Mouse (Mus musculus) E14TG2a.4 (cell line): ENCODE measurements at regions not wholly inside any gene's neighbourhood (a gene's known extent, or its start where the extent isn't known, plus 50 kb on each side); places are given as distances from the start of the nearest gene placed in this dataset.

Source experiments
- H3K27me3 ChIP-seq: 2 replicates; pipeline ENCODE4 v1.6.1; 2014; ENCODE audit warnings: low read length, control low read depth; ENCODE audit not compliant: insufficient read depth
- H3K36me3 ChIP-seq: 2 replicates; pipeline ENCODE4 v1.6.1; 2014; ENCODE audit warnings: low read length, control low read depth; ENCODE audit not compliant: insufficient read depth
- H3K4me1 ChIP-seq: replicated peaks from 2 replicates; pipeline ENCODE4 v1.6.1; 2014; ENCODE audit warnings: low read depth, low read length, control low read depth
- H3K4me3 ChIP-seq: replicated peaks from 2 replicates; pipeline ENCODE4 v1.5.1; 2014; ENCODE audit warnings: mild to moderate bottlenecking, low read length
- H3K9me3 ChIP-seq: 2 replicates; pipeline ENCODE4 v1.6.1; 2014; ENCODE audit warnings: low read length, control low read depth
- CTCF ChIP-seq: conservative IDR thresholded peaks from 2 replicates; pipeline ENCODE4 v1.5.1; 2014; ENCODE audit warnings: low read length
- NANOG ChIP-seq: IDR thresholded peaks from 2 replicates; pipeline ENCODE4 v1.6.1; 2014; ENCODE audit warnings: borderline replicate concordance, low read length, mixed read lengths
- POU5F1 ChIP-seq: IDR thresholded peaks from 2 replicates; pipeline ENCODE4 v1.6.1; 2014; ENCODE audit warnings: low read length, borderline replicate concordance

DNA sequence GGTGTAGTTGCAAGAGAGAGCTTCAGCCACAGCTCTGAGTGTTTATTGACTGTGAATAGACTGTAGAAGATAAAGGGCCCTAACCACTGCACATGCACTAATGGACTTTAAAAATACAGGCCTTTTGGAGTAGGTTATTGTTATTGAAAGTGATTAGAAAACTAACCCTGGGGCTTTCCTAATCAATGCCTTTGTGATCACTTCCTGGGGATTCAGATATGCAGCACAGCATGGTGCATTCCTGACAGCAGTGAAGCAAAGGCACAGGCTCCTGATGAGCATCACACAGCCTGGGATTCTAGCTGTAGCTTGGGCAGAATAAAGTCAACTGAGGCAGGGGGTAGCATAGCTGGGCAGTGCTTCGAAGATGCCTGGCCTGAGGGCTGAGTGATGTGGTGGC lies 87.3 kb downstream of the Gm11077 start:
- TF ChIP-seq POU5F1 (no peak), NANOG (peak; percentile 89)
- H3K27me3 ChIP-seq: peaks cover 35% of the 10 kb centered on the region
- H3K9me3 ChIP-seq: peaks cover 14% of the 10 kb centered on the region
- no peaks in the 10 kb centered on the region for H3K36me3 ChIP-seq
- peaks cover 15% of the 10 kb centered on the region for H3K4me1 ChIP-seq
- H3K4me3 ChIP-seq: no peak overlapping the region

DNA sequence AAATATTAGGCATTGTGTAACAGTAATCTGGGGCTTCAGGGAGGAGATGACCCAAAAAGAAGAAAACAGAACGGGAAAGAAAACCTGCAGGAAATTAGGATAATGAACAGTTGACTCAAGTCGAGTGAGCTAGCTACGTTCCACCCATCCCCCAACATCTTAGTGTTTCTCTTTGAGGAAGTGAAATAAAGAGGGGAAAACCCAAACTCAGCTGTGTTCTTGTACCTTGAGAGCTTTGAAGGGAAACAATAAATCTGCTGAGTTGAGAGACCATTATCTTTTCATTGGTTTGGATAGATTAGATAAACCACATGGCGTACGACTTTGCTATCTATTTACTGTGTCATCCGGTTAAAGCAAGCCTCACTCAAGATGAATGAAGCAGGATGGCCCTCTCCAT lies 87.7 kb downstream of the Gm11077 start:
- H3K36me3 ChIP-seq: no peaks in the 10 kb centered on the region
- no peak for TF ChIP-seq POU5F1
- no peak for TF ChIP-seq CTCF
- no peak for TF ChIP-seq NANOG
- peaks cover 34% of the 10 kb centered on the region for H3K27me3 ChIP-seq
- H3K4me1 ChIP-seq: peaks cover 15% of the 10 kb centered on the region
- no peak overlapping the region for H3K4me3 ChIP-seq
- H3K9me3 ChIP-seq: peaks cover 14% of the 10 kb centered on the region

DNA sequence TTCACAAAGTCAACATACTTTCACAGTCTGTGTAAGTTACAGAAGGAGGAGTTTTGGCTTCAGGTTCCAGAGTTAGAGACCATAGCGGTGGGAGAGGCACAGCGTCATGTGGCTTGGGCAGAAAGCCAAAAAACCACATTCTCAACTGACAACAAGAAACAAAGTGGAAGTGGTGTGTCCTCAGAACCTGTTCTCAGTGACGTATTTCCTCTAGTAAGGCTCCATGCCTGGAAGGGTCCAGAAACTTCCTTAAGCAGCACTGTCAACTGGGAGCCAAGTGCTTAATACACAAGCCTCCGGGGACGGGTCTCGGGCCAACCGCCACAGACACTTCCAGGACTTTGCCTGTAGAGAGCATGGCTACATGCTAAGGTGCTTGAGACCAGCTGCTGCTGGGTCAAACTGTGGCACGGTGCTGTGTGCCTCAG lies 90.4 kb downstream of the Gm11077 start:
- Histone ChIP-seq H3K4me1 (peaks cover 15% of the 10 kb centered on the region), H3K4me3 (no peak overlapping the region), H3K36me3 (no peaks in the 10 kb centered on the region), H3K9me3 (peaks cover 14% of the 10 kb centered on the region), H3K27me3 (peaks cover 22% of the 10 kb centered on the region)
- no peak for TF ChIP-seq POU5F1
- TF ChIP-seq NANOG: no peak
- TF ChIP-seq CTCF: no peak

DNA sequence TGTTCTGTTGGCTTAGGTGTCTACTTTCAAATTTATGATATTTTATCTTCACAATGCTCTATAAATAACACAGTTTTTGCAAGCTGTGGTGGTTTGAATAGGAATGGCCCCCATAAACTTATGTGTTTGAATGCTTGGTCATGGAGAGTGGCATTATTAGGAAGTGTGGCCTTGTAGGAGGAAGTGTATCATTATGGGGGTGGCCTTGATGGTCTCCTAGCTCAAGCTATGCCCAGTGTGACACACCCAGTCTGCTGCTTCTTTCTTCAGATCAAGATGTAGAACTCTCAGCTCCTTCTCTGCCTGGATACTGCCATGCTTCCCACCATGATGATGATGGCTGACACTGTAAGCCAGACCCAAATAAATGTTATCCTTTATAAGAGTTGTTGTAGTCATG lies 97.4 kb downstream of the Gm11077 start:
- Histone ChIP-seq H3K27me3 (no peaks in the 10 kb centered on the region), H3K4me3 (no peak overlapping the region), H3K4me1 (no peaks in the 10 kb centered on the region), H3K9me3 (no peaks in the 10 kb centered on the region), H3K36me3 (no peaks in the 10 kb centered on the region)
- TF ChIP-seq CTCF (no peak), NANOG (no peak), POU5F1 (no peak)

DNA sequence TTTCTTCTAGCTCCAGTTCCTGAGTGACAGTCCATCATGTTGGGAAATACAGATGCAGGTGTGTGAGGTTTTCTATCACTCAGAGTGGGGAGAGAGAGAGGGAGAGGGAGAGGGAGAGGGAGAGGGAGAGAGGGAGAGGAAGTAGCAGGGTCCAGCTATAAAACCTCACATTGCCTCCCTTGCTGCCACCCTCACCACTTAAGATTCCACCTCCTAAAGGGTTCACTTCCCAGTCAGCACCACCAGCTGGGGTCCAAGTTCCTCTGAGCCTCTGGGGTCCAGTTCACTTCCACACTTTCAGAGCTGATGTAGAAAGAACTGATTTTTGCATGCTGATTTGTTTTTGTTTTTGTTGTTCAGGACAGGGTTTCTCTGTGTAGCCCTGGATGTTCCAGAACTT lies 98.6 kb downstream of the Gm11077 start:
- Histone ChIP-seq H3K27me3 (no peaks in the 10 kb centered on the region), H3K36me3 (no peaks in the 10 kb centered on the region), H3K4me3 (no peak overlapping the region), H3K4me1 (no peaks in the 10 kb centered on the region), H3K9me3 (no peaks in the 10 kb centered on the region)
- no peak for TF ChIP-seq POU5F1
- no peak for TF ChIP-seq NANOG
- no peak for TF ChIP-seq CTCF

DNA sequence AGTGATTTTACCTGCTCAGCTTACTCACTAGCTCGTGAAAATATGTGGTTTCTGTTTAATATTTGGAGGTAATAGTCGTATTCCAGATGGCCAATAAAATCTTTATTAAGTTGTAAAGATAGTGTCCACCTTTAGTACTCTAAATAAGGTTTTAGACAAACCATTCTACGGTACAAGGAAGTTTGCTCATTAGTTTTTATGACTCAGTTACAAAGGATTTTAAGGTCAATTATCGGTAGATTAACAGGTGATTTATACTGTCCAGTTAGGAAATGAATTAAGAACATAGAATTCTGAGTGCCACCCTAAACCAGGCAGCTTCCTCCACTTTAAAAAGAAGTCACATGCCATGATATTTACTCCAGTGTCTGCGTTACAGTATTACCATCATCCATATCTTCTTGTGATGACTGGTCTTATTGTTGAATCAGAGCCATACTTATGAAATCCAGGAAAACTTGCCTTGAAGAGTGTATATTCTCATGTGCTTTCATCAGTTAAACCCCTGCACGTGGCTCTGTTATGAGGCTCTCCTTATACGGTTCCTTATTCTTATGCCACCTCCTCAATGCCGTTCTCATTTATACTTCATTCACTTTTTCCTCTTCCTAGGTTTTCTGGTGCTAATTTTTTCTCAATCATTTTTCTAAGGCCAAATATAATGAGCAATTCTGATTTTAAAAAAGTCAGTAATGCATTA lies 114.4 kb downstream of the Gm11077 start:
- Histone ChIP-seq H3K4me1 (no peaks in the 10 kb centered on the region), H3K4me3 (no peak overlapping the region), H3K27me3 (no peaks in the 10 kb centered on the region), H3K9me3 (no peaks in the 10 kb centered on the region), H3K36me3 (no peaks in the 10 kb centered on the region)
- no peak for TF ChIP-seq NANOG
- TF ChIP-seq POU5F1: no peak
- no peak for TF ChIP-seq CTCF

DNA sequence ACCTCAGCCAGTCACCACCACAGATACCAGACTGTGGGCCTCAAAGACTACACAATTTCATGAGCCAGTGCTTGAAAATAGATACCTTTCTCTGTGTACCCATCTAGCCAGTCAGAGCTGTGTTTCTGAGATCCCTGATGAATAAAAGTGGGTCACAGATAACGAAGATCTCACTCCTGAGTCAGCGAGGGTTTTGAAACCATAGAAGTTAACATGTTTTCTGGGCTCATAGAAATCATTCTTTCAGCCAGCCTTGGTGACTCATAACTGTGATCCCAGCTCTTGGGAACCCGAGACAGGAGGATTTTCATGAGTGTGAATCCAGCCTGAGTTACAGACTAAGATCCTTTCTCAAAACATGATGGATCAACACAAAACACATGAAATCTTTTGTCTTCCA lies 118.1 kb downstream of the Gm11077 start:
- H3K36me3 ChIP-seq: no peaks in the 10 kb centered on the region
- TF ChIP-seq NANOG: no peak
- TF ChIP-seq POU5F1: no peak
- TF ChIP-seq CTCF: no peak
- no peaks in the 10 kb centered on the region for H3K9me3 ChIP-seq
- 0 out of 2 replicates have a peak, but pooled peaks cover 2% of the 10 kb centered on the region for H3K27me3 ChIP-seq
- no peak overlapping the region for H3K4me3 ChIP-seq
- H3K4me1 ChIP-seq: no peaks in the 10 kb centered on the region

DNA sequence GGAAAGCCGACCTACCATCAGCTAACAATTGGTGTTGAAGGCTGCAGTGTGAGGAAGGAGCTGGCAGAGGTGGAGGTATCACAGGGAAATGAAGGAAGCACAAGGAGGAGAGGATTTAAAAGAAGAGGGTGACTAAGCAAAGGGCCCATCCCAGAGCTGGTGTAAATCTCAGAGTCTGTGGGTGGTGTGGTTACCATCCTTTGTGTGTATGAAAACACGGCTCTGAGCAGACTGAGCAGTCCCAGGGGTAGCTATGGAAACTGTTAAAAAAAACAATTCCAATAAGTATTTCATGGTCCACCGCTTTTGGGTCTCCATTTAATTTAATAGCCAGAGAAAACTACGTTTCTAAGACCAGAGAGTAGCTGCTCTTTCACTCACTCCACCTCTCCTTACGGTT lies 123.3 kb downstream of the Gm11077 start:
- Histone ChIP-seq H3K27me3 (peaks cover 32% of the 10 kb centered on the region), H3K4me3 (no peak overlapping the region), H3K9me3 (no peaks in the 10 kb centered on the region), H3K36me3 (no peaks in the 10 kb centered on the region), H3K4me1 (peaks cover 13% of the 10 kb centered on the region)
- no peak for TF ChIP-seq POU5F1
- TF ChIP-seq NANOG: no peak
- TF ChIP-seq CTCF: no peak

DNA sequence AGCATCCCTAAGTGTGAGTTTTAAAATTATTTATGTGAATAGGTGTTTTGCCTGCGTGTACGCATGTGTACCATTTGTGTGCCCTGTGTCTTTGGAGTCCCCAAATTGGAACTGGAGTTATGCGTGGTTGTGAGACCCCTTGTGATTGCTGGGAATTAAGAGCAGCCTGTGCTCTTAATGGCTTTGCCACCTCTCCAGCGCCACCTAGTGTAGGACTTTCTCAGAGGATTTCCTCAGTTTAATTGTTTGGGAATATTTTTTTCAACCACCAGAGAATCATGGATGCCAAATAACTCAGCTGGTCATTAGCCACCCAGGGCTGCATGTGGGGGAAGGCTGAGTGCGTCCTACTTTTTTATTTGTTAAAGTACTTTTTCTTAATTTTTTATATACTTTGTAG lies 124.4 kb downstream of the Gm11077 start:
- no peaks in the 10 kb centered on the region for H3K36me3 ChIP-seq
- peaks cover 35% of the 10 kb centered on the region for H3K27me3 ChIP-seq
- TF ChIP-seq CTCF (peak; percentile 81), POU5F1 (no peak)
- no peaks in the 10 kb centered on the region for H3K9me3 ChIP-seq
- H3K4me1 ChIP-seq: peaks cover 14% of the 10 kb centered on the region
- H3K4me3 ChIP-seq: no peak overlapping the region

DNA sequence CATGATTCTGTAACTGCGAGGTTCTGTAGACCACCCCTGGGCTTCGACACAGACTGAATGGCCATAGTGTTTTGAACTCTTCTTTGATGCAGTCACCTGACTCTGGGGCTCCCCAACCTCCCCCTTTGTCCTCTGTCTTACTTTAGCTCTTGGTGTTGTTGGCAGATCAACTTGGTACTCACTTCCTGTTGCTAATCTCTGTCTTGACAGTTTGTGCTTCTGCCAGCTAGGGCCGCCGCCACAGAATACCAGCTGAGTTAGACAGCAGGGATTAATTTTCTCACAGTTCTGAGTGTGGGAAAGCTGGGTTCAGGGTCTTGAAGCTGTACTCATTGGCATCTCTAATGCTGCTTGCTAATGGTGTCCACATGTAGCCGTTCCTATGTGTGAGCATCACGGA lies 125.6 kb downstream of the Gm11077 start:
- TF ChIP-seq NANOG (no peak), CTCF (no peak), POU5F1 (no peak)
- Histone ChIP-seq H3K9me3 (no peaks in the 10 kb centered on the region), H3K36me3 (no peaks in the 10 kb centered on the region), H3K27me3 (peaks cover 39% of the 10 kb centered on the region), H3K4me1 (peaks cover 14% of the 10 kb centered on the region), H3K4me3 (no peak overlapping the region)
